32 mouse cellular contexts compared by ENCODE assay signal in the genomic region with DNA sequence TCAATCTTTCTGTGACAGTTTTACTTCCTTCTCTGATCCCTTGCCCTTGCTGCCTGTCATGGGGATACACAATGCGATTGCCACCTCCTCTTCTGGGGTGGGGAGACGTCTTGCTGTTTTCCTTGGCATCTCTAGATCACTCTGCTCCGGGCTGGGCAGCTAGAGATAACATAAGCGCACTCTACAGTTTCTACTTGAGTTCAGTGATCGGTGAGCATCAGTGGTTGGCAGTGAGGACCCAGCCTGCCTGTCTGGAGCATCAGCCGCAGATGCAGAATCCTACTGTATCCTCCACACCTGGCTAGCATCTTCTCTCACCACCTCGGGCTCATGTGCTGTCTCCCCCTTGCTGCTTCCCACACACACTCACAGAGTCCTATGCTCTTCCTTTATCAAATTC. TPM values are rescaled to one million over a fixed set of nuclear protein-coding genes. Genes with fewer than 3 reads are reported as not detected.
DNase-seq lines count a peak whose midpoint lies in the region; ATAC-seq and TF ChIP-seq lines count a peak whose summit lies in the region.
"Had no signal": no experiment of that assay in that cellular context is flagged by ENCODE, and none has a peak within 500 bp of the region (broad histone marks: within the 10 kb centered on the region; RNA-seq: fewer than 3 reads in every experiment).

No protein-coding gene starts in this region.

- 0 out of 2 replicates have a peak overlapping the region, but pooled peaks have one; percentile 4 for H3K27ac ChIP-seq in neural tube, embryonic 13.5 days (replicated peaks)
- H3K27ac ChIP-seq in brown adipose tissue, adult 24 weeks (replicated peaks; ENCODE audit: low read depth, low read length), result peak overlapping the region; percentile 16; the same call in 1 of the 2 replicates
- H3K27ac ChIP-seq in cerebellum, adult 2 months (ENCODE audit: insufficient read depth, low read length), result no peak overlapping the region
- H3K27ac ChIP-seq: embryonic facial prominence, embryonic 10.5 days; embryonic facial prominence, embryonic 13.5 days; forebrain, embryonic 13.5 days; heart, embryonic 15.5 days; hindbrain, embryonic 14.5 days; hindbrain, postnatal 0 days had no signal

- H3K36me3 ChIP-seq in neural tube, embryonic 13.5 days, result peaks cover 39% of the 10 kb centered on the region

- H3K27me3 ChIP-seq in neural tube, embryonic 13.5 days, result no peaks in the 10 kb centered on the region
- no peaks in the 10 kb centered on the region for H3K27me3 ChIP-seq in cerebellum, adult 2 months (ENCODE audit: control insufficient read depth, insufficient read depth, low read length)
- H3K27me3 ChIP-seq: embryonic facial prominence, embryonic 13.5 days; forebrain, embryonic 13.5 days; Patski had no signal

- no peaks in the 10 kb centered on the region for H3K4me1 ChIP-seq in neural tube, embryonic 13.5 days (replicated peaks)
- peaks cover 21% of the 10 kb centered on the region for H3K4me1 ChIP-seq in brown adipose tissue, adult 24 weeks (ENCODE audit: control insufficient read depth, insufficient read depth, insufficient read length, low read length)
- peaks cover 18% of the 10 kb centered on the region for H3K4me1 ChIP-seq in cerebellum, adult 2 months (ENCODE audit: control insufficient read depth, insufficient read depth, low read length)
- H3K4me1 ChIP-seq: embryonic facial prominence, embryonic 13.5 days had no signal

- no peak overlapping the region for H3K4me2 ChIP-seq in neural tube, embryonic 13.5 days
- H3K4me2 ChIP-seq: embryonic facial prominence, embryonic 13.5 days; forebrain, embryonic 13.5 days; heart, embryonic 12.5 days; heart, embryonic 15.5 days; hindbrain, embryonic 14.5 days had no signal

- no peak for ATAC-seq in neural tube, embryonic 13.5 days (ENCODE audit: low read depth)
- ATAC-seq: forebrain, embryonic 13.5 days; forebrain, embryonic 16.5 days; hindbrain, postnatal 0 days; inflammation-experienced regulatory T-cells, adult 6 months; intestine, embryonic 16.5 days; Patski had no signal

- H3K9me3 ChIP-seq in neural tube, embryonic 13.5 days, result no peaks in the 10 kb centered on the region
- H3K9me3 ChIP-seq: embryonic facial prominence, embryonic 10.5 days; embryonic facial prominence, embryonic 13.5 days; forebrain, embryonic 13.5 days; heart, embryonic 12.5 days; heart, embryonic 15.5 days had no signal

- H3K4me3 ChIP-seq in neural tube, embryonic 13.5 days, result no peak overlapping the region
- no peak overlapping the region for H3K4me3 ChIP-seq in brown adipose tissue, adult 24 weeks (ENCODE audit: insufficient read depth, low read depth, low read length)
- no peak overlapping the region for H3K4me3 ChIP-seq in cerebellum, adult 2 months (replicated peaks; ENCODE audit: insufficient read depth, low read depth, low read length)
- H3K4me3 ChIP-seq: embryonic facial prominence, embryonic 10.5 days; embryonic facial prominence, embryonic 13.5 days; erythroblast, embryonic 14.5 days; forebrain, embryonic 13.5 days; heart, adult 2 months; heart, embryonic 12.5 days; heart, embryonic 15.5 days had no signal

- no peak for TF ChIP-seq POLR2A in cerebellum, adult 2 months (IDR thresholded peaks at IDR 0.05; ENCODE audit: borderline replicate concordance, insufficient read depth, low read length)

- TF ChIP-seq CTCF in cerebellum, adult 2 months (IDR thresholded peaks at IDR 0.05; ENCODE audit: borderline replicate concordance, insufficient read depth, low read depth, low read length), result no peak

- H3K9ac ChIP-seq in neural tube, embryonic 13.5 days, result no peak overlapping the region
- H3K9ac ChIP-seq: embryonic facial prominence, embryonic 13.5 days; forebrain, embryonic 13.5 days; heart, embryonic 15.5 days; hindbrain, embryonic 14.5 days had no signal

- WGBS in neural tube, embryonic 13.5 days, result 64% methylated on average over 7 of the region's 7 CpGs
- 55% methylated on average over 7 of the region's 7 CpGs for WGBS in cerebellum, adult 2 months

- DNase-seq in heart, adult 11 months, result peak; percentile 91
- DNase-seq in heart, adult 9 months (ENCODE audit: low spot score in 2 of 2), result no peak
- DNase-seq in neural tube, embryonic 10.5 days (ENCODE audit: extremely low spot score, low spot score), result no peak
- DNase-seq in right cerebral cortex, postnatal 25 days, result no peak
- no peak for DNase-seq in cerebellum, adult 2 months
- DNase-seq: adrenal gland, postnatal 10 days; adrenal gland, postnatal 36 days; B cell, adult 2 months; cerebellum, adult 11 months; cerebellum, adult 8-10 months; cerebellum, postnatal 10 days; embryo, embryonic 11 days; gastrocnemius, postnatal 25 days; heart, adult 2 months; heart, postnatal 10 days; heart, postnatal 36 days had no signal

RNA-seq across cellular contexts. Expression of a gene that starts 13.2 kb away (rescaled TPM):
- 62.7 and 67.4 TPM in 2 replicates for polyA plus RNA-seq in neural tube, embryonic 13.5 days (2015; fragmentation: Nextera tagmentation; extraction: Ambion mirVana)
- polyA plus RNA-seq in brown adipose tissue, adult 24 weeks (2012; ENCODE audit: insufficient read depth, insufficient read length, missing spikeins), result not detected in 2 replicates
- 105 and 107 TPM in 2 replicates for polyA plus RNA-seq in cerebellum, adult 2 months (2012; rRNA removed)

RNA-seq across cellular contexts. Expression of a gene that starts 28.4 kb away (rescaled TPM):
- 91.6 and 94.4 TPM in 2 replicates for polyA plus RNA-seq in neural tube, embryonic 13.5 days (2015; fragmentation: Nextera tagmentation; extraction: Ambion mirVana)
- 24.9 and 31.0 TPM in 2 replicates for polyA plus RNA-seq in brown adipose tissue, adult 24 weeks (2012; ENCODE audit: insufficient read depth, insufficient read length, missing spikeins)
- 127 and 162 TPM in 2 replicates for polyA plus RNA-seq in cerebellum, adult 2 months (2012; rRNA removed)

RNA-seq across cellular contexts. Expression of a gene that starts 34.9 kb away (rescaled TPM):
- 0.76 TPM in 1 of 2 replicates, not detected in the other for polyA plus RNA-seq in neural tube, embryonic 13.5 days (2015; fragmentation: Nextera tagmentation; extraction: Ambion mirVana)
- polyA plus RNA-seq in brown adipose tissue, adult 24 weeks (2012; ENCODE audit: insufficient read depth, insufficient read length, missing spikeins), result not detected in 2 replicates
- polyA plus RNA-seq in cerebellum, adult 2 months (2012; rRNA removed), result not detected in 2 replicates
- polyA plus RNA-seq: forebrain, embryonic 16.5 days; gonadal fat pad, adult 2 months; heart, adult 2 months; heart, embryonic 12.5 days; heart, embryonic 15.5 days; hindbrain, embryonic 11.5 days; inflammation-experienced regulatory T-cells, adult 6 months; Patski had no signal

RNA-seq across cellular contexts. Expression of a gene that starts 45.5 kb away (rescaled TPM):
- 24.6 and 27.6 TPM in 2 replicates for polyA plus RNA-seq in neural tube, embryonic 13.5 days (2015; fragmentation: Nextera tagmentation; extraction: Ambion mirVana)
- polyA plus RNA-seq in brown adipose tissue, adult 24 weeks (2012; ENCODE audit: insufficient read depth, insufficient read length, missing spikeins), result 5.7 and 9.8 TPM in 2 replicates
- 17.6 and 19.6 TPM in 2 replicates for polyA plus RNA-seq in cerebellum, adult 2 months (2012; rRNA removed)
- polyA plus RNA-seq: erythroblast, embryonic 14.5 days had no signal

RNA-seq across cellular contexts. Expression of a gene that starts 46.4 kb away (rescaled TPM):
- 33.5 and 37.0 TPM in 2 replicates for polyA plus RNA-seq in neural tube, embryonic 13.5 days (2015; fragmentation: Nextera tagmentation; extraction: Ambion mirVana)
- 1.7 and 3.3 TPM in 2 replicates for polyA plus RNA-seq in brown adipose tissue, adult 24 weeks (2012; ENCODE audit: insufficient read depth, insufficient read length, missing spikeins)
- 8.0 and 8.6 TPM in 2 replicates for polyA plus RNA-seq in cerebellum, adult 2 months (2012; rRNA removed)

Comparison
In these comparisons a context has a peak if more than half of its experiments do, and no peak if none do; other contexts are left out.
1. RNA of a gene that starts 13.2 kb away (polyA plus RNA-seq): 105 to 107 TPM in cerebellum, adult 2 months and 62.7 to 67.4 TPM in neural tube, embryonic 13.5 days; not detected in brown adipose tissue, adult 24 weeks; every median in the first group is over 10 times any median in the second.